Mouse (Mus musculus) brown adipose tissue, adult 24 weeks (tissue): ENCODE measurements around the gene Parva. TPM values are rescaled to one million over a fixed set of nuclear protein-coding genes. Genes with fewer than 3 reads are reported as not detected.

Experiments
- H3K27ac ChIP-seq: fragments of 200-500 bp; replicated peaks from 2 replicates; pipeline ENCODE4 v1.5.1; 2012; ENCODE audit warnings: low read depth, mild to moderate bottlenecking, low read length
- H3K4me1 ChIP-seq: fragments of 200-500 bp; 2 replicates; pipeline ENCODE4 v1.6.1; 2012; ENCODE audit warnings: low read length, mixed read lengths; ENCODE audit not compliant: control insufficient read depth, insufficient read depth, insufficient read length
- H3K4me3 ChIP-seq: fragments of 200-500 bp; 2 replicates; pipeline ENCODE4 v1.5.1; 2012; ENCODE audit warnings: low read depth, mild to moderate bottlenecking, low read length, moderate library complexity; ENCODE audit not compliant: insufficient read depth
- polyA plus RNA-seq: library from polyadenylated mRNA; stranded (reverse); fragments of >200 nt; gene quantifications from 2 replicates; pipeline ENCODE4 v1.2.4, GENCODE M21; 2012; ENCODE audit not compliant: missing spikeins, insufficient read depth, insufficient read length

Gene Parva
- polyA plus RNA-seq, 1 experiment, result 32.1 TPM

- H3K4me3 ChIP-seq, result no peak overlapping the region
- peaks cover 28% of the 10 kb centered on the region for H3K4me1 ChIP-seq
- peak overlapping the region; percentile 10; the same call in 1 of the 2 replicates for H3K27ac ChIP-seq
Observed at GRCm38 (mm10) chr7:112453805-112454214, 26.5 kb downstream of the Parva start.

GRCm38 (mm10) chr7:112454380-112454779 lies 27.1 kb downstream of the Parva start:
- Histone ChIP-seq H3K4me3 (no peak overlapping the region), H3K27ac (peak overlapping the region; percentile 10; the same call in 1 of the 2 replicates), H3K4me1 (peaks cover 28% of the 10 kb centered on the region)

GRCm38 (mm10) chr7:112454951-112455350 lies 27.6 kb downstream of the Parva start:
- Histone ChIP-seq H3K27ac (no peak overlapping the region), H3K4me3 (no peak overlapping the region), H3K4me1 (peaks cover 28% of the 10 kb centered on the region)

GRCm38 (mm10) chr7:112455566-112456110 lies 28.3 kb downstream of the Parva start:
- Histone ChIP-seq H3K4me3 (no peak overlapping the region), H3K4me1 (peaks cover 28% of the 10 kb centered on the region), H3K27ac (no peak overlapping the region)

GRCm38 (mm10) chr7:112457373-112457772 lies 30.1 kb downstream of the Parva start:
- Histone ChIP-seq H3K27ac (no peak overlapping the region), H3K4me3 (no peak overlapping the region), H3K4me1 (peaks cover 21% of the 10 kb centered on the region)

- peaks cover 21% of the 10 kb centered on the region for H3K4me1 ChIP-seq
- H3K27ac ChIP-seq, result no peak overlapping the region
- H3K4me3 ChIP-seq, result no peak overlapping the region
Observed at GRCm38 (mm10) chr7:112457920-112458319, 30.6 kb downstream of the Parva start.

GRCm38 (mm10) chr7:112458440-112458839 lies 31.1 kb downstream of the Parva start:
- Histone ChIP-seq H3K4me1 (peaks cover 21% of the 10 kb centered on the region), H3K27ac (no peak overlapping the region), H3K4me3 (no peak overlapping the region)

- Histone ChIP-seq H3K4me3 (no peak overlapping the region), H3K4me1 (peaks cover 17% of the 10 kb centered on the region), H3K27ac (no peak overlapping the region)
Observed at GRCm38 (mm10) chr7:112463074-112463473, 35.8 kb downstream of the Parva start.

- peaks cover 19% of the 10 kb centered on the region for H3K4me1 ChIP-seq
- no peak overlapping the region for H3K4me3 ChIP-seq
- no peak overlapping the region for H3K27ac ChIP-seq
Observed at GRCm38 (mm10) chr7:112465920-112466319, 38.6 kb downstream of the Parva start.

GRCm38 (mm10) chr7:112466786-112467185 lies 39.5 kb downstream of the Parva start:
- Histone ChIP-seq H3K4me1 (peaks cover 25% of the 10 kb centered on the region), H3K4me3 (no peak overlapping the region), H3K27ac (peak overlapping the region; percentile 80)

GRCm38 (mm10) chr7:112467687-112468111 lies 40.4 kb downstream of the Parva start:
- H3K4me1 ChIP-seq, result peaks cover 25% of the 10 kb centered on the region
- H3K27ac ChIP-seq, result peak overlapping the region; percentile 40
- no peak overlapping the region for H3K4me3 ChIP-seq

- H3K4me1 ChIP-seq, result peaks cover 32% of the 10 kb centered on the region
- H3K4me3 ChIP-seq, result no peak overlapping the region
- H3K27ac ChIP-seq, result peak overlapping the region; percentile 58
Observed at GRCm38 (mm10) chr7:112469817-112470216, 42.5 kb downstream of the Parva start.

GRCm38 (mm10) chr7:112471316-112471715 lies 44.0 kb downstream of the Parva start:
- H3K4me1 ChIP-seq, result peaks cover 32% of the 10 kb centered on the region
- H3K27ac ChIP-seq, result no peak overlapping the region

GRCm38 (mm10) chr7:112472024-112472707 lies 44.9 kb downstream of the Parva start:
- H3K27ac ChIP-seq, result no peak overlapping the region
- H3K4me3 ChIP-seq, result no peak overlapping the region
- peaks cover 28% of the 10 kb centered on the region for H3K4me1 ChIP-seq

More at GRCm38 (mm10) chr7:112471316-112471715, 44.0 kb downstream of the Parva start:
- H3K4me3 ChIP-seq, result no peak overlapping the region

- Histone ChIP-seq H3K27ac (no peak overlapping the region), H3K4me3 (no peak overlapping the region), H3K4me1 (peaks cover 22% of the 10 kb centered on the region; the same call in 1 of the 2 replicates)
Observed at GRCm38 (mm10) chr7:112472708-112473281, 45.5 kb downstream of the Parva start.
